Comparison of ENCODE assay signal across 17 mouse cellular contexts in genomic region chr7:84068931-84069330, GRCm38 (mm10). TPM values are rescaled to one million over a fixed set of nuclear protein-coding genes. Genes with fewer than 3 reads are reported as not detected.
DNase-seq lines count a peak whose midpoint lies in the region; ATAC-seq lines count a peak whose summit lies in the region.
"Had no signal": no experiment of that assay in that cellular context is flagged by ENCODE, and none has a peak within 500 bp of the region (broad histone marks: within the 10 kb centered on the region; RNA-seq: fewer than 3 reads in every experiment).

No protein-coding gene starts in this region.

- no peak overlapping the region for H3K27ac ChIP-seq in embryonic facial prominence, embryonic 14.5 days (replicated peaks; ENCODE audit: low read depth, low read length)
- H3K27ac ChIP-seq in midbrain, embryonic 16.5 days (ENCODE audit: low read length), result no peak overlapping the region
- H3K27ac ChIP-seq: forebrain, embryonic 12.5 days; liver, embryonic 15.5 days; stomach, postnatal 0 days had no signal

- intact Hi-C loops in left cerebral cortex, postnatal 4 days (cut with DNase I), result no loop called here
- intact Hi-C loops in left cerebral cortex, postnatal 25 days (cut with DNase I), result no loop called here

- peak; percentile 80 for DNase-seq in left cerebral cortex, postnatal 4 days
- no peak for DNase-seq in left cerebral cortex, postnatal 25 days (ENCODE audit: low spot score in 2 of 2)
- DNase-seq in cerebellum, adult 18-20 months, result peak; percentile 81 to 88
- DNase-seq in embryonic facial prominence, embryonic 14.5 days (ENCODE audit: low spot score), result peak; percentile 41
- peak; percentile 17 for DNase-seq in skeletal muscle tissue, adult 2 months (ENCODE audit: low read depth, low spot score)
- DNase-seq: kidney, postnatal 25 days; lung, postnatal 10 days; right cerebral cortex, adult 18-20 months; thymus, postnatal 14 days had no signal

- H3K27me3 ChIP-seq in embryonic facial prominence, embryonic 14.5 days (replicated peaks; ENCODE audit: control insufficient read depth, insufficient read depth, low read length), result no peaks in the 10 kb centered on the region
- no peaks in the 10 kb centered on the region for H3K27me3 ChIP-seq in midbrain, embryonic 16.5 days (ENCODE audit: control insufficient read depth, insufficient read depth, low read depth, low read length)
- H3K27me3 ChIP-seq: forebrain, embryonic 12.5 days; liver, embryonic 15.5 days had no signal

- no peaks in the 10 kb centered on the region for H3K36me3 ChIP-seq in embryonic facial prominence, embryonic 14.5 days (ENCODE audit: control insufficient read depth, insufficient read depth, low read length)
- H3K36me3 ChIP-seq in midbrain, embryonic 16.5 days (ENCODE audit: control insufficient read depth, insufficient read depth, low read length), result no peaks in the 10 kb centered on the region
- H3K36me3 ChIP-seq: forebrain, embryonic 12.5 days; heart, embryonic 12.5 days; liver, embryonic 15.5 days had no signal

- 59% methylated on average over 5 of the region's 5 CpGs for WGBS in embryonic facial prominence, embryonic 14.5 days
- 64% methylated on average over 5 of the region's 5 CpGs for WGBS in midbrain, embryonic 16.5 days

- H3K9me3 ChIP-seq in embryonic facial prominence, embryonic 14.5 days (ENCODE audit: control insufficient read depth, low read length), result no peaks in the 10 kb centered on the region
- no peaks in the 10 kb centered on the region for H3K9me3 ChIP-seq in midbrain, embryonic 16.5 days (replicated peaks; ENCODE audit: control insufficient read depth, low read length, poor library complexity, severe bottlenecking)
- H3K9me3 ChIP-seq: forebrain, embryonic 12.5 days; liver, embryonic 15.5 days had no signal

- no peaks in the 10 kb centered on the region for H3K4me1 ChIP-seq in embryonic facial prominence, embryonic 14.5 days (ENCODE audit: control insufficient read depth, insufficient read depth, low read length)
- H3K4me1 ChIP-seq in midbrain, embryonic 16.5 days (ENCODE audit: control insufficient read depth, insufficient read depth, low read length), result no peaks in the 10 kb centered on the region
- H3K4me1 ChIP-seq: forebrain, embryonic 12.5 days; heart, embryonic 12.5 days; liver, embryonic 15.5 days had no signal

- H3K4me3 ChIP-seq in embryonic facial prominence, embryonic 14.5 days (ENCODE audit: low read depth, low read length), result no peak overlapping the region
- no peak overlapping the region for H3K4me3 ChIP-seq in midbrain, embryonic 16.5 days (ENCODE audit: low read depth, low read length)
- H3K4me3 ChIP-seq: forebrain, embryonic 12.5 days; heart, embryonic 12.5 days; liver, embryonic 15.5 days had no signal

- H3K9ac ChIP-seq in embryonic facial prominence, embryonic 14.5 days (ENCODE audit: low read depth, low read length), result no peak overlapping the region
- H3K9ac ChIP-seq in midbrain, embryonic 16.5 days (ENCODE audit: low read depth, low read length), result no peak overlapping the region
- H3K9ac ChIP-seq: forebrain, embryonic 12.5 days; heart, embryonic 12.5 days; liver, embryonic 15.5 days had no signal

- ATAC-seq in embryonic facial prominence, embryonic 14.5 days (ENCODE audit: low read depth), result 0 out of 2 replicates have a peak, but pooled peaks have one; percentile 63
- no peak for ATAC-seq in frontal cortex, adult (ENCODE audit: low TSS enrichment)
- ATAC-seq in midbrain, embryonic 16.5 days, result no peak
- ATAC-seq: intestine, postnatal 0 days had no signal

- H3K4me2 ChIP-seq in embryonic facial prominence, embryonic 14.5 days (ENCODE audit: low read depth, low read length), result no peak overlapping the region
- H3K4me2 ChIP-seq in midbrain, embryonic 16.5 days (ENCODE audit: low read length), result no peak overlapping the region
- H3K4me2 ChIP-seq: forebrain, embryonic 12.5 days; heart, embryonic 12.5 days; liver, embryonic 15.5 days had no signal

RNA-seq across cellular contexts. Expression of gene Cemip, which starts 17.4 kb away (rescaled TPM):
- 10 to 100 TPM; 10.1 to 11.8 TPM for total RNA-seq in left cerebral cortex, postnatal 4 days (2021)
- total RNA-seq in left cerebral cortex, postnatal 25 days (2021), result 10 to 100 TPM; 16.9 to 21.5 TPM
- 1.1 TPM in 2 replicates for polyA plus RNA-seq in embryonic facial prominence, embryonic 14.5 days (2014; fragmentation: Nextera tagmentation; extraction: Ambion mirVana)
- 0.61 and 0.75 TPM in 2 replicates for polyA plus RNA-seq in midbrain, embryonic 16.5 days (2015; fragmentation: Nextera tagmentation; extraction: Ambion mirVana)
- total RNA-seq: hematopoietic stem cell, adult 5-6 weeks had no signal

Comparison
In these comparisons a context has a peak if more than half of its experiments do, and no peak if none do; other contexts are left out.
1. DNase-seq: peak in left cerebral cortex, postnatal 4 days (single experiment), cerebellum, adult 18-20 months (2 of 2), embryonic facial prominence, embryonic 14.5 days (single experiment) and skeletal muscle tissue, adult 2 months (single experiment); none in left cerebral cortex, postnatal 25 days (0 of 2).